Mouse (Mus musculus) lung, adult 10 weeks (tissue): ENCODE results near the gene Osbpl9. TPM values are rescaled to one million over a fixed set of nuclear protein-coding genes. Genes with fewer than 3 reads are reported as not detected.

ENCODE experiments used
- polyA plus RNA-seq: library from polyadenylated mRNA; stranded (reverse); fragments of 350-450 nt; fragmentation: Illumina TruSeq; extraction: RNeasy Lipid Tissue Mini Kit (QIAGEN cat#74804); gene quantifications from one replicate; pipeline ENCODE4 v1.2.3, GENCODE M21; 2014; ENCODE audit warnings: low read depth, low replicate concordance; ENCODE audit not compliant: insufficient read depth

Gene Osbpl9
- polyA plus RNA-seq: 85.8 TPM

DNA sequence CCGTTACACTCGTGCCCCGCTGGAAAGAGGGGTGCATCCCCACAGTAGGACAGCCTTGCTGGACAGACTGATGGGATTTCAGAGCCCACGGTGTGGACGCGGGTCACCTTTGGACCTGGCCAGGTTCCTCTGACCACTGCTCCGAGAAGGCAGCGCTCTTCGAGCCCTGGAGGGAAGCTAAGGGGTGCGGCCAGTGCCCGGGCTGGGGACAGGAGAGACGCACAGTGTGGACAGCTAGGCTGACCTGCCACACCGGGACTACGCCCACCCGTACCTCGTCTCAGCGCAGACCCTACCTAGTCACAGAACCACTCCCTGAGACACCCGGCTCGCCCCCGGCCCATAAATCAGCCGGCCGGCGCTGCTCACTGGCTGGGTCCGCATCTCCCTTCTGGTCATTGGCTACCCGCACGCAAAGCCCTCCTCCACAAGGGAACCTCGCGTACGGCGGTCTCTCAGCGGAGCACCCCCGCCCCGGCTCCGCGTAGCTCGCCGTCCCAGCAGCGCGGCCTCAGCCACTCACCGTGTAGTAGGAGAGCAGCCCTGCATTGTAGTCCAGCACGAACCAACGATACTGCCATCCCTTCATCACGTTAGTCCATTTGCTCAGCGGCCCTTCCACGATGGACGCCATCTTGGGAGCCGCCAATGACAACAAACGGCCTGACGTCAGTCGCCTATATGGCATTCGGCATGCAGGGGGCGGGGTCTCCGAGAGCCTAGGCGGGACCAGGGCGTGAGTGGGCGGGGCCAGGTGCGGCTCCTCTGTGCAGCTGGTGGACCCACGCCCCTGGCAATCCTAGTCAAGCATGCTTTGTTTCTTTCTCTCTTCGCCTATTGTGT, at the start of gene Osbpl9:
Gene Osbpl9 (minus strand): TSS at position 691 of the 843 bp plus-strand sequence.

DNA sequence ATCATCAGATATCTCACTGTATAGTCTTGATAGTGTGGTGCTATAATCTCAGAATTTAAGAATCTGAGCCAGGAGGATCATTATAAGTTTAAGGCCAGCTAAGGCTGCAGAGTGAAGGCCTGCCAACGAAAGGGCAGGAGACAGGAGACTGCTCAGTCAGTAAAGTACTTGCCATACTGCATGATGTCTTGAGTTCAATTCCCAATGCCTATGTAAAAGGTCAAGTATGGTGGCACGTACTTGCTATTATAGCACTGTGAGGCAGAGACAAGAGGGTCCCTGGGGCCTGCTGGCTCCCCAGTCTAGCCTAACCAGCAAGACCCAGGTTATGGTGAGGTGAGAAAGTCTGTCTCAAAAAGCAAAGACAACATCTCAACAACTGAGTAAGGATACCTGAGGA, 32.1 kb upstream of the Osbpl9 start, which contains the start of gene Calr4:
Gene Calr4 (plus strand): TSS at position 301 of the 400 bp plus-strand sequence.

Other genes with a start within 250 kb of the Osbpl9 start
- gene Nrd1, start 201.6 kb downstream of the Osbpl9 start, polyA plus RNA-seq: 51.8 TPM
- not detected for gene Calr4, start 32.2 kb upstream of the Osbpl9 start, polyA plus RNA-seq
- 34.6 TPM for gene Eps15, start 78.0 kb upstream of the Osbpl9 start, polyA plus RNA-seq
- gene Ttc39a, start 204.4 kb upstream of the Osbpl9 start, polyA plus RNA-seq: 8.8 TPM